Mouse (Mus musculus): Measurements from ENCODE around the gene Csrnp2.

GRCm38 (mm10) chr15:100449495-100449894 lies 45.8 kb downstream of the Csrnp2 start:
- TF ChIP-seq CTCF (IDR thresholded peaks at IDR 0.05) (no peak), POLR2A (IDR thresholded peaks at IDR 0.05; ENCODE audit: insufficient read depth, low read depth, low read length) (no peak), EP300 (IDR thresholded peaks at IDR 0.05; ENCODE audit: insufficient read depth, low read depth, low read length) (no peak)

Data from heart, adult 2 months (tissue).